Mouse (Mus musculus) forebrain, embryonic 11.5 days (tissue): ENCODE results near the gene Hist1h2bj. TPM values are rescaled to one million over a fixed set of nuclear protein-coding genes. Genes with fewer than 3 reads are reported as not detected.
A peak's percentile ranks its signal among the peaks of the same experiment; 100 is the strongest.

Experiments
- ATAC-seq: fragments of 200-750 bp; cut with Nextera tagmentation; replicated peaks from 2 replicates; pipeline ENCODE4 v1.8.0; 2017; ENCODE audit warnings: moderate TSS enrichment; ENCODE audit not compliant: low FRiP score
- DNase-seq: peaks from one replicate; pipeline ENCODE4 v3.0.0-alpha.2; 2017; ENCODE audit warnings: low spot score
- H3K27ac ChIP-seq: fragments of 300-500 bp; sonication (generic); 2 replicates; pipeline ENCODE4 v1.5.1; 2014; ENCODE audit warnings: low read depth, low read length
- H3K27me3 ChIP-seq: fragments of 300-500 bp; sonication (generic); 2 replicates; pipeline ENCODE4 v1.6.1; 2014; ENCODE audit warnings: mild to moderate bottlenecking, low read length, mixed read lengths; ENCODE audit not compliant: control insufficient read depth, insufficient read depth
- H3K36me3 ChIP-seq: fragments of 300-500 bp; sonication (generic); 2 replicates; pipeline ENCODE4 v1.6.1; 2014; ENCODE audit warnings: mild to moderate bottlenecking, low read length, moderate library complexity, mixed read lengths; ENCODE audit not compliant: control insufficient read depth, insufficient read depth
- H3K4me1 ChIP-seq: fragments of 300-500 bp; sonication (generic); replicated peaks from 2 replicates; pipeline ENCODE4 v1.6.1; 2014; ENCODE audit warnings: low read length, mixed read lengths; ENCODE audit not compliant: control insufficient read depth, insufficient read depth
- H3K4me2 ChIP-seq: fragments of 300-500 bp; sonication (generic); 2 replicates; pipeline ENCODE4 v1.6.1; 2014; ENCODE audit warnings: low read depth, mild to moderate bottlenecking, low read length, moderate library complexity, mixed read lengths; ENCODE audit not compliant: severe bottlenecking
- H3K4me3 ChIP-seq: fragments of 300-500 bp; sonication (generic); 2 replicates; pipeline ENCODE4 v1.5.1; 2014; ENCODE audit warnings: low read depth, low read length
- H3K9ac ChIP-seq: fragments of 300-500 bp; sonication (generic); 2 replicates; pipeline ENCODE4 v1.6.1; 2014; ENCODE audit warnings: low read length
- H3K9me3 ChIP-seq: fragments of 300-500 bp; sonication (generic); 2 replicates; pipeline ENCODE4 v1.6.1; 2016; ENCODE audit warnings: low read length, mixed read lengths; ENCODE audit not compliant: control insufficient read depth
- WGBS: fragments of 180-500 bp; shearing (Covaris S2); extraction: QIAGEN DNeasy Blood & Tissue Kit; methylation state at CpG from one replicate; pipeline ENCODE4 v1.1.7; 2014; 5-methylcytosine and 5-hydroxymethylcytosine counted together
- polyA plus RNA-seq: library from polyadenylated mRNA; unstranded; fragments of >200 nt; fragmentation: Nextera tagmentation; extraction: Ambion mirVana; gene quantifications from 2 replicates; pipeline ENCODE4 v1.2.1, GENCODE M21; 2014

The Hist1h2bj gene
- polyA plus RNA-seq, 1 experiment from 2014 or later: 9.6 TPM

GRCm38 (mm10) chr13:21997821-21998220 lies 45.2 kb upstream of the Hist1h2bj start:
- H3K27me3 ChIP-seq: peaks cover 66% of the 10 kb centered on the region
- no peaks in the 10 kb centered on the region for H3K36me3 ChIP-seq
- WGBS: 1% methylated on average over 4 of the region's 4 CpGs
- H3K9ac ChIP-seq: no peak overlapping the region
- DNase-seq (no peak), ATAC-seq (no peak)
- no peak overlapping the region for H3K27ac ChIP-seq
- H3K9me3 ChIP-seq: no peaks in the 10 kb centered on the region
- no peak overlapping the region; the same call in 1 of the 2 replicates for H3K4me3 ChIP-seq
- H3K4me2 ChIP-seq: peak overlapping the region; percentile 45; the same call in 1 of the 2 replicates
- H3K4me1 ChIP-seq: no peaks in the 10 kb centered on the region; the same call in 1 of the 2 replicates

DNA sequence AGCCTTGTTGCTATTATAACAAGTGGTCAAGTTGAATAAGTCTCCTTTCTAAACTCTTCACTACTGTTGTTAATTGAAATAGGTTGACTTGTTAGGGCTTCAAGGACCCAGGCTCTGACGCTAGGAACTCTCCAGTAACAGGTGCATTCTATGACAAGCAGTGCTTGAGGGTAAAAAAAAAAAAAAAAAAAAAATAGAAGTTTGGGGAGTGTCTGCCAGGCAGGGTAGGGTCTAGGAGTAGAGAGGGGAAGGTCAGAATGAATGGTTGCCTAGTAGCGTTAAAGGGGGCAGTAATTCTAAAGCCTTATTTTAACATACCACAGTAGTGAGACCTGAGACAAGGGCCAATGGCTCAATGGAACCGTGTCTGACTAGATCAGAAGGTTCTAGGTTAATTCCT lies 44.6 kb upstream of the Hist1h2bj start:
- no peak for ATAC-seq
- Histone ChIP-seq H3K9ac (no peak overlapping the region), H3K9me3 (no peaks in the 10 kb centered on the region), H3K4me3 (no peak overlapping the region), H3K27me3 (peaks cover 71% of the 10 kb centered on the region), H3K4me1 (no peaks in the 10 kb centered on the region; the same call in 1 of the 2 replicates), H3K36me3 (no peaks in the 10 kb centered on the region), H3K4me2 (no peak overlapping the region), H3K27ac (no peak overlapping the region)
- WGBS: 23% methylated on average over 3 of the region's 3 CpGs
- DNase-seq: no peak

DNA sequence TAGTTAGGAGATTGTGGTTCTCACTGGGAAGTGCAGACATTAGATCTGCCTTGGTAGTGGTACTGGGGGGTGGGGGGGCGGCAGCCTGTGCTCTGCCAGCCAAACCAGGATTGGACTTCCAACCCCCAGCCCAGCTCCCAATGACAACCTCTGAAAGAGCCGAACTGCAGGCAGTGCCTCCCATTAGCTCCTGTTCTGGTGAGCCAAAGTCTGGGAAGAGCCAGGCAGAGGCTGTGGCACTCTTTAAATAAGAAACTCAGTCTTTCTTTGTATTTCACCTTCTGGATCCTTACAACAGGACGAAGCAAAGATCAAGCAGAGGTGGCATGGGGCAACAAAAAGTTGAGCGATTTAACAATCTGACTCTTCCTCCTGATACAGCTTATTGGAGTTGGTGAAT lies 43.9 kb upstream of the Hist1h2bj start:
- no peak overlapping the region for H3K9ac ChIP-seq
- DNase-seq (no peak), ATAC-seq (no peak)
- H3K27ac ChIP-seq: no peak overlapping the region
- H3K4me1 ChIP-seq: no peaks in the 10 kb centered on the region; the same call in 1 of the 2 replicates
- H3K4me3 ChIP-seq: no peak overlapping the region
- 32% methylated on average over 4 of the region's 4 CpGs for WGBS
- no peaks in the 10 kb centered on the region for H3K9me3 ChIP-seq
- no peaks in the 10 kb centered on the region for H3K36me3 ChIP-seq
- no peak overlapping the region for H3K4me2 ChIP-seq
- peaks cover 79% of the 10 kb centered on the region for H3K27me3 ChIP-seq

DNA sequence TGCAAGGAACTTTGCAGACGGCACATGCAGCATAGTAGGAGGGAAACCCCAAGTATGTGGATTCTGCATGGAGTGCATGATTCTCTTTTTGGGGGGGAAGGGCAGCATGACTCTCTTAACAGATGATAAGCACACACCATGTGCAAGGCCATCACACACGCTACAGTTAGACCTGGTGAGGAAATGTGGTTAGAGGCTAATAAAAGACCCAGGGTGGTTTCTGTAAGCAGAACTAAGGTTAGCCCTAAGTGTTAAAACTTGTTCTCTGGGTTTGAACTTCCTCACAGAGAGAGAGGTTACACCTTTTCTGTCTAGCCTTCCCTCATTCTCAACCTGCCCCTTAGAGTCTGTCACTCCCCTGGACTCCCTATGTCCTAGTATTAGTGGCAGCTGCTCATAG lies 41.7 kb upstream of the Hist1h2bj start:
- 73% methylated on average over 2 of the region's 2 CpGs for WGBS
- Histone ChIP-seq H3K4me2 (no peak overlapping the region), H3K9ac (no peak overlapping the region), H3K36me3 (no peaks in the 10 kb centered on the region), H3K27ac (no peak overlapping the region), H3K4me3 (no peak overlapping the region), H3K9me3 (no peaks in the 10 kb centered on the region), H3K27me3 (peaks cover 96% of the 10 kb centered on the region), H3K4me1 (peaks cover 5% of the 10 kb centered on the region; the same call in 1 of the 2 replicates)
- ATAC-seq (no peak), DNase-seq (no peak)

DNA sequence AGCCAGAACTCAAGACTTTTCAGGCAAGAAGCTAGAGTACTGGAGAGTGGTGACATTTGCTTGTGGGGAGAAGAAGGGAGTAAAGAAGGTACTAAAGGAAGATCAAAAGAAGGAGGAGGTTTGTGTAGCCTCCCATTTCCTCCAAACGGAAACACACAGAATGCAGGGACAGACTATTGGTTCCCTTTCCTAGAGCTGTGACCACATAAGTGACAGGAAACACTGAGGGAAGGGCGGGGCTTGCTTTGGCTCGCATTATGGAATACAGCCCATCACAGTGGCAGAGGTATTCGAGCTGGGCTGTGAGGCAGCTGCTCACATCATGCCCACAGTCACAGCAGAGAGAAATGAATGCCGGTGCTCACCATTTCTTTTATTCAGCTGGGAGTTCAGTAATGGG lies 41.2 kb upstream of the Hist1h2bj start:
- WGBS: 33% methylated on average over 5 of the region's 5 CpGs
- no peak overlapping the region for H3K27ac ChIP-seq
- H3K36me3 ChIP-seq: no peaks in the 10 kb centered on the region
- H3K4me1 ChIP-seq: peaks cover 10% of the 10 kb centered on the region; the same call in 1 of the 2 replicates
- DNase-seq (no peak), ATAC-seq (no peak)
- no peak overlapping the region for H3K4me3 ChIP-seq
- no peak overlapping the region for H3K4me2 ChIP-seq
- H3K9me3 ChIP-seq: no peaks in the 10 kb centered on the region
- peaks cover 97% of the 10 kb centered on the region for H3K27me3 ChIP-seq
- no peak overlapping the region for H3K9ac ChIP-seq

DNA sequence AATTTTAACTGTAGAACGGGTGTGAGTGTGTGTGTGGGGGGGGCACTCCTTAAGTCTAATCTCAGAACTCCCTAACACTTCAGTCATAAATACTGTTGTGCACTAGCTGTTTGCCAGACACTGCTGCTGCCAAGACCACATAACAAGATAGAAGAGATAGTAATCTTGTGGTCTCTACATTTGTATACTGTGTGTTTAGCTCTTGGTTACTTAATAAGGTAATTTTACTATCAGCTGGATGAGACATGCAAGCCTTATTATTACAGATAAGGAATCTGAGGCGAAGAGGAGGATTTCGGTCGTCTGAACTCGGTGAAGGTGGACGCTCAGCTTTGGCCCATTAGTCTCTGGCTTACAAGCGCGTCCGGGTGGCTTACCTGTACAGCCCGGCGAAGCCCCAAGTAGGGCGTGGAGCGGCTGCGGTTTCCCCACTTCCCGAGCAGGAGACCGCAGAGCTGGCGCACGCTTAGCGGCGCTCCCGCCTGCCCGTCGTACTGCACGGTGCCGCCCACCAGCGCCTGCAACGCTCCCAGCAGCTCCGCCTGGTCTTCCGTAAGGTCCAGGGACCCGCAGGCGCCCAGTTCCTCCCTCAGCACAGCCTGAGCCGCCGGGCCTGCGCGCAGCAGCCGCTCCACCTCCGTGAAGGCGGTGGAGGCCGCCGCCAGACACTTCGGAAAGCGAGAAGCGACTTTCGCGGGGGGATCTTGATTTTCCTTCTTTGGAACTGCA lies 37.2 kb upstream of the Hist1h2bj start:
- peak overlapping the region; percentile 43 for H3K9ac ChIP-seq
- no peak overlapping the region for H3K27ac ChIP-seq
- 1% methylated on average over 44 of the region's 45 CpGs for WGBS

GRCm38 (mm10) chr13:22006334-22007120 lies 36.5 kb upstream of the Hist1h2bj start:
- H3K9ac ChIP-seq: no peak overlapping the region; the same call in 1 of the 2 replicates
- DNase-seq: peak; percentile 75
- WGBS: under 1% methylated on average over 38 of the region's 38 CpGs

More for the DNA sequence above, 37.2 kb upstream of the Hist1h2bj start:
- ATAC-seq: peak; percentile 79
- Histone ChIP-seq H3K4me1 (peaks cover 12% of the 10 kb centered on the region; the same call in 1 of the 2 replicates), H3K36me3 (no peaks in the 10 kb centered on the region), H3K9me3 (no peaks in the 10 kb centered on the region), H3K4me2 (peak overlapping the region; percentile 82), H3K27me3 (peaks cover 99% of the 10 kb centered on the region), H3K4me3 (peak overlapping the region; percentile 47)
- peak; percentile 77 for DNase-seq

DNA sequence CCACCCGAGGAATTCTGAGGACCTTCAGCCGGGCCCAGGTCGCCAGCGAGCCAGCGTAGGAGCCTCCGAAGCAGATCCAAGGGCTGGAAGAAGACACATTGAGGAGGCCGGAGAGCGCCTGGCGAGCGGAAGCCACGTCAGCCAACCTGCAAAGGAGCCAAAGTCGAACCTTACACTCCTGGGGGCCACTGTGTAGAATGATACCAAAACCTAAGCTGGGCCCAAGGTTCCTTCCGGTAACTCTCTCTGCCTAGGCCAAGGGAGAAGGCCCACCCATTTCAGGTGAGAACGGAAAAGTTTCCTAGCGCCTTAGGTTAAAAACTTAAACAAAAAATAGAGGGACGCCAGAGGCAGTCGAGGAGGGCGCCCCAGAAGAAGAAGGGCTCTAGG lies 35.9 kb upstream of the Hist1h2bj start:
- Histone ChIP-seq H3K4me3 (peak overlapping the region; percentile 47), H3K36me3 (no peaks in the 10 kb centered on the region), H3K27me3 (peaks cover 94% of the 10 kb centered on the region), H3K9me3 (no peaks in the 10 kb centered on the region), H3K4me1 (peaks cover 12% of the 10 kb centered on the region; the same call in 1 of the 2 replicates), H3K27ac (no peak overlapping the region), H3K9ac (no peak overlapping the region), H3K4me2 (peak overlapping the region; percentile 82)
- WGBS: 2% methylated on average over 18 of the region's 18 CpGs
- DNase-seq: no peak
- no peak for ATAC-seq

More at GRCm38 (mm10) chr13:22006334-22007120, 36.5 kb upstream of the Hist1h2bj start:
- ATAC-seq: peak; percentile 89
- Histone ChIP-seq H3K27me3 (peaks cover 96% of the 10 kb centered on the region), H3K9me3 (no peaks in the 10 kb centered on the region), H3K4me3 (peak overlapping the region; percentile 47), H3K4me1 (peaks cover 12% of the 10 kb centered on the region; the same call in 1 of the 2 replicates), H3K27ac (no peak overlapping the region), H3K4me2 (peak overlapping the region; percentile 82), H3K36me3 (no peaks in the 10 kb centered on the region)
